Comparison of ENCODE assay signal across 25 mouse cellular contexts in the genomic region with DNA sequence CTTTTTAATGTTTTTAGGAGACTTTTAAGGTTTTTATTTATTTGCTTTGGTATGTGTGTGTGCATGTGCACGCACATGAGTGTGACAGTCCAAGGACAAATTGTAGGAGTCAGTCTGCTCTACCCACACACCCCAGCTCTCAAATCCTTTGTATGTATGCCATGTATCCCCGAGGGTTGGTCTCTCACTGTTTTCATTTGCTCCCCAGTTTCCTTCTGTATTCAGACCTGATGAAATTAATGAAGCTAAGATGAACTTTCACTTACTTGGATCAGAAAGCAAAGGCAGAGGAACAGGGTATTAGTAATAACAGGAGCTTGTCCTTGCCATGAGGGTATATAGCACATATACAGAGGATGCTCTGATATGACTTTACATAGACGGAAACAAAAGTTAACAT.
"Had no signal": no experiment of that assay in that cellular context is flagged by ENCODE, and none has a peak within 500 bp of the region (broad histone marks: within the 10 kb centered on the region; RNA-seq: fewer than 3 reads in every experiment).

No protein-coding gene starts in this region.

- H3K36me3 ChIP-seq: heart, embryonic 10.5 days; heart, embryonic 13.5 days; heart, embryonic 15.5 days; hindbrain, embryonic 13.5 days; hindbrain, embryonic 15.5 days; kidney, embryonic 15.5 days; limb, embryonic 13.5 days; limb, embryonic 15.5 days; liver, embryonic 13.5 days; liver, embryonic 15.5 days had no signal

- H3K4me2 ChIP-seq: heart, embryonic 13.5 days; heart, embryonic 15.5 days; hindbrain, embryonic 13.5 days; hindbrain, embryonic 15.5 days; kidney, embryonic 15.5 days; limb, embryonic 13.5 days; limb, embryonic 15.5 days; liver, embryonic 11.5 days; liver, embryonic 13.5 days; liver, embryonic 15.5 days had no signal

- H3K4me1 ChIP-seq: liver, embryonic 15.5 days had no signal

- DNase-seq: gastrocnemius, postnatal 14 days; gastrocnemius, postnatal 36 days; heart, adult 18-20 months; heart, postnatal 14 days; heart, postnatal 36 days; kidney, adult 11 months; kidney, adult 2 months; kidney, adult 9 months; kidney, postnatal 14 days; kidney, postnatal 36 days; layer of hippocampus, postnatal 36 days; left cerebral cortex, postnatal 4 days; liver, embryonic 13.5 days had no signal

- H3K9me3 ChIP-seq: heart, embryonic 10.5 days; heart, embryonic 13.5 days; heart, embryonic 15.5 days; hindbrain, embryonic 13.5 days; hindbrain, embryonic 15.5 days; kidney, embryonic 15.5 days; limb, embryonic 13.5 days; limb, embryonic 15.5 days; liver, embryonic 13.5 days; liver, embryonic 15.5 days had no signal

- ATAC-seq: intestine, embryonic 16.5 days had no signal

- H3K9ac ChIP-seq: heart, embryonic 13.5 days; heart, embryonic 15.5 days; hindbrain, embryonic 13.5 days; hindbrain, embryonic 15.5 days; kidney, embryonic 15.5 days; limb, embryonic 13.5 days; limb, embryonic 15.5 days; liver, embryonic 13.5 days; liver, embryonic 15.5 days had no signal

- H3K4me3 ChIP-seq: heart, embryonic 10.5 days; heart, embryonic 13.5 days; heart, embryonic 15.5 days; hindbrain, embryonic 13.5 days; hindbrain, embryonic 15.5 days; kidney, embryonic 15.5 days; limb, embryonic 13.5 days; limb, embryonic 15.5 days; liver, embryonic 13.5 days; liver, embryonic 15.5 days had no signal

- H3K27ac ChIP-seq: heart, embryonic 10.5 days; heart, embryonic 13.5 days; heart, embryonic 15.5 days; hindbrain, embryonic 13.5 days; hindbrain, embryonic 15.5 days; kidney, embryonic 15.5 days; kidney, postnatal 0 days; limb, embryonic 13.5 days; limb, embryonic 15.5 days; liver, embryonic 13.5 days; liver, embryonic 15.5 days had no signal

- H3K27me3 ChIP-seq: heart, embryonic 13.5 days; heart, embryonic 15.5 days; hindbrain, embryonic 13.5 days; hindbrain, embryonic 15.5 days; kidney, embryonic 15.5 days; limb, embryonic 13.5 days; limb, embryonic 15.5 days; liver, embryonic 13.5 days; liver, embryonic 15.5 days had no signal
